Mouse (Mus musculus) embryonic fibroblast, embryonic 13.5 days (primary cell): ENCODE measurements around the gene Gpr137.

Experiments
- CTCF ChIP-seq: IDR thresholded peaks from 2 replicates; pipeline ENCODE4 v1.5.1; 2011; ENCODE audit warnings: mild to moderate bottlenecking, control low read depth, low read length, moderate library complexity, borderline replicate concordance; ENCODE audit not compliant: insufficient read depth
- POLR2A ChIP-seq: IDR thresholded peaks from 2 replicates; pipeline ENCODE4 v1.6.1; 2011; ENCODE audit warnings: low read depth, mild to moderate bottlenecking, control low read depth, low read length, moderate library complexity

DNA sequence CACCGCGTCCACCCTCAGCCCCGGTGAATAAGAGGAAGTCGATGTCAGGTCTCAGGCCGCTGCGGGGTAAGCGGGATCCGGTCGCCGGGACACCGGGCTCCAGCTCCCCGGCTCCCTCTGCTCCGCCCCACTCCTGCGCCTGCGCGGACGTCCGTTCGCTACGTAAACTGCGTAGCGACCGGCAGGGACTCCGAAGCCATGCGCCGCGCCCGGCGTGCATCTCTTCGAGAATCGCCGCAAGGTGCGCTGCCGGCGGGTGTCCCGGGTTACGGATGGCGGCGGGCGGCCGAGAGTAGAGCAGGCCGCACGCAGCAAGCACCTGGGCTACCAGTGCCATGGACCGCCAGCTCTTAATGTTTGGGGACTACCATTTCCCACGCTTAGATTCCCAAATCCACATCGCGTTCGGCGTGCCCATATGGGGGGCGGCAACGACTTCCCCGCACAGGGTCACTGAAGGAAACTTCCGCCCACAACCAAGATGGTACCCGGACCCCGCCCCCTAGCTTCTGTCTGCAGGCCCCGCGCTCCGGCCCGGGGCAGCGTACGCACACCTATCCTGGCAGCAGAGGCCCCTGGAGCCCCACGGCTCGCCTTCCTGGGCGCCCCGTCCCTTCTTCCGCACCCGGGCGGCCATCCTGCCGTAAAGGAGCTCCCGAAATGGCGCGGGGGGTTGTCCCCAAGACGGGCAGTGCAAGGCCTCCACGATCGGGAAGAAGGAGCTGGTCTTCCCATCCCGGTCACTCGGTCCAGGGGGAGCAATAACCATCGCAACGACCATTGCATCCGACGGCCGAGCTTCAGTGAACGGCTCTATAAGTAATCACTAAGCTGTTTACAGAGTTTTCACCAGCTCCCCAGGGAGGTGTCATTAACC is 670 bp downstream of the Gpr137 start, which contains the start of gene Bad:
- TF ChIP-seq CTCF (no peak), POLR2A (peak; percentile 62)
